Mouse (Mus musculus) mouse embryonic stem cell (cell line): ENCODE results near the gene Glyctk.

Experiments used
- in situ Hi-C, 2 experiments: fragments of 300-500 bp; cut with MboI; formaldehyde crosslinking; loops; 1 replicate in 1 of 2; 3 replicates in 1 of 2; pipeline ENCODE4 v1.14.3; 2019 to 2020; ENCODE audit warnings: low sequenced_read_pairs in 2 of 2, low pct_unique_long_range_greater_than_20kb in 1 of 2, mixed read lengths in 1 of 2; ENCODE audit not compliant: unreplicated experiment in 1 of 2

Gene Glyctk

GRCm38 (mm10) chr9:106106241-106106640, 51.7 kb downstream of the Glyctk start:
- in situ Hi-C loops = no loop called here

- in situ Hi-C loops = no loop called here
Measured at GRCm38 (mm10) chr9:106104401-106104800, 53.5 kb downstream of the Glyctk start.
